Mouse (Mus musculus) cerebellum, adult 11-12 months (tissue): ENCODE results near the gene Hoxc9.
A peak's percentile ranks its signal among the peaks of the same experiment; 100 is the strongest.

Experiments used
- DNase-seq: peaks from one replicate; pipeline ENCODE4 v3.0.0; 2022

Hoxc9 gene

GRCm38 (mm10) chr15:102978615-102979515, 2.6 kb downstream of the Hoxc9 start:
- DNase-seq, result no peak

- no peak for DNase-seq
Observed at GRCm38 (mm10) chr15:102979936-102980335, 3.7 kb downstream of the Hoxc9 start.

GRCm38 (mm10) chr15:102980352-102980751, 4.1 kb downstream of the Hoxc9 start:
- no peak for DNase-seq

GRCm38 (mm10) chr15:102980912-102981311, 4.7 kb downstream of the Hoxc9 start:
- no peak for DNase-seq

- DNase-seq, result no peak
Observed at GRCm38 (mm10) chr15:102981379-102982288, 5.4 kb downstream of the Hoxc9 start.

- DNase-seq, result no peak
Observed at GRCm38 (mm10) chr15:102983716-102984115, 7.5 kb downstream of the Hoxc9 start.

GRCm38 (mm10) chr15:102984521-102984920, 8.3 kb downstream of the Hoxc9 start:
- no peak for DNase-seq

GRCm38 (mm10) chr15:102984925-102985324, 8.7 kb downstream of the Hoxc9 start:
- DNase-seq, result no peak

- peak; percentile 76 for DNase-seq
Observed at GRCm38 (mm10) chr15:102987124-102987833, 11.0 kb downstream of the Hoxc9 start.

GRCm38 (mm10) chr15:102988078-102988477, 11.8 kb downstream of the Hoxc9 start:
- DNase-seq, result no peak

GRCm38 (mm10) chr15:102990461-102991397, 14.5 kb downstream of the Hoxc9 start, which contains the start of gene Hoxc8:
Gene Hoxc8 (plus strand): TSS chr15:102990607.
- DNase-seq, result no peak

GRCm38 (mm10) chr15:102991782-102992181, 15.5 kb downstream of the Hoxc9 start:
- no peak for DNase-seq

- no peak for DNase-seq
Observed at GRCm38 (mm10) chr15:102992206-102992605, 16.0 kb downstream of the Hoxc9 start.

GRCm38 (mm10) chr15:102992863-102993262, 16.6 kb downstream of the Hoxc9 start:
- DNase-seq, result no peak

GRCm38 (mm10) chr15:102996548-102996947, 20.3 kb downstream of the Hoxc9 start:
- no peak for DNase-seq

- no peak for DNase-seq
Observed at GRCm38 (mm10) chr15:102997431-102997830, 21.2 kb downstream of the Hoxc9 start.

GRCm38 (mm10) chr15:102997939-102998355, 21.7 kb downstream of the Hoxc9 start, which contains the start of gene Hoxc6:
Gene Hoxc6 (plus strand): TSS chr15:102998257.
- DNase-seq, result no peak

- no peak for DNase-seq
Observed at GRCm38 (mm10) chr15:102998608-102999182, 22.5 kb downstream of the Hoxc9 start.

- DNase-seq, result peak; percentile 13
Observed at GRCm38 (mm10) chr15:102999183-102999831, 23.1 kb downstream of the Hoxc9 start.

GRCm38 (mm10) chr15:102999955-103000354, 23.7 kb downstream of the Hoxc9 start:
- no peak for DNase-seq

- DNase-seq, result no peak
Observed at GRCm38 (mm10) chr15:103000501-103000901, 24.3 kb downstream of the Hoxc9 start.
